Mouse (Mus musculus) heart, adult 2 months (tissue): ENCODE results near the gene Kalrn. TPM values are rescaled to one million over a fixed set of nuclear protein-coding genes. Genes with fewer than 3 reads are reported as not detected.

Experiments used
- DNase-seq, 2 experiments: peaks; one replicate each; pipeline ENCODE4 v3.0.0; 2021
- H3K27ac ChIP-seq: fragments of 200-600 bp; 2 replicates; pipeline ENCODE4 v1.8.1; 2022
- H3K27me3 ChIP-seq: fragments of 200-500 bp; 2 replicates; pipeline ENCODE4 v1.6.1; 2012; ENCODE audit warnings: mild to moderate bottlenecking, low read length, inconsistent platforms, mixed read lengths; ENCODE audit not compliant: control insufficient read depth, insufficient read depth
- H3K36me3 ChIP-seq: fragments of 200-500 bp; 2 replicates; pipeline ENCODE4 v1.6.1; 2012; ENCODE audit warnings: low read length, inconsistent platforms; ENCODE audit not compliant: control insufficient read depth, insufficient read depth
- H3K4me1 ChIP-seq: fragments of 200-500 bp; 2 replicates; pipeline ENCODE4 v1.6.1; 2011; ENCODE audit warnings: low read length; ENCODE audit not compliant: control insufficient read depth, insufficient read depth
- H3K4me3 ChIP-seq: fragments of 200-600 bp; 2 replicates; pipeline ENCODE4 v1.8.1; 2022
- H3K79me2 ChIP-seq: fragments of 200-500 bp; replicated peaks from 2 replicates; pipeline ENCODE4 v1.6.1; 2012; ENCODE audit warnings: mild to moderate bottlenecking, inconsistent platforms, low read length, moderate library complexity, mixed read lengths; ENCODE audit not compliant: control insufficient read depth, insufficient read depth
- H3K9ac ChIP-seq: fragments of 200-500 bp; 2 replicates; pipeline ENCODE4 v1.6.1; 2012; ENCODE audit warnings: low read depth, mild to moderate bottlenecking, control low read depth, inconsistent platforms, low read length, mixed read lengths
- CTCF ChIP-seq: fragments of 200-600 bp; IDR thresholded peaks from 2 replicates; pipeline ENCODE4 v1.8.1; 2022; ENCODE audit warnings: antibody characterized with exemption, mild to moderate bottlenecking, moderate library complexity
- EP300 ChIP-seq: fragments of 200-500 bp; IDR thresholded peaks from 2 replicates; pipeline ENCODE4 v1.6.1; 2011; ENCODE audit warnings: low read depth, low read length, control low read depth; ENCODE audit not compliant: insufficient read depth
- POLR2A ChIP-seq: fragments of 200-500 bp; IDR thresholded peaks from 2 replicates; pipeline ENCODE4 v1.6.1; 2011; ENCODE audit warnings: mild to moderate bottlenecking, low read depth, low read length, control low read depth; ENCODE audit not compliant: insufficient read depth
- WGBS: fragments of 180-500 bp; shearing (Covaris S2); methylation state at CpG from one replicate; pipeline ENCODE4 v1.1.7; 2018; 5-methylcytosine and 5-hydroxymethylcytosine counted together
- intact Hi-C: fragments of 180-260 bp; cut with DNase I; formaldehyde crosslinking; loops from one replicate; pipeline ENCODE4 v1.15.1; 2025
- polyA plus RNA-seq: library from polyadenylated mRNA; depleted of rRNA; stranded (reverse); fragments of >200 nt; gene quantifications from 2 replicates; pipeline ENCODE4 v1.2.3, GENCODE M21; 2012
- total RNA-seq, 2 experiments: library from RNA; stranded (reverse); gene quantifications; 2 replicates each; pipeline ENCODE4 v1.2.3; 2021

The Kalrn gene
- total and polyA plus RNA-seq, 3 experiments, result 8.2 to 31.8 (median 26.1) TPM

- peak; percentile 26 to 45 for DNase-seq
- TF ChIP-seq EP300 (0 out of 2 replicates have a peak, but pooled peaks have one; percentile 14), POLR2A (no peak), CTCF (peak; percentile 70)
- no peaks in the 10 kb centered on the region for H3K27me3 ChIP-seq
- no peaks in the 10 kb centered on the region for H3K79me2 ChIP-seq
- H3K36me3 ChIP-seq, result no peaks in the 10 kb centered on the region
- H3K4me1 ChIP-seq, result peaks cover 2% of the 10 kb centered on the region; the same call in 1 of the 2 replicates
- no peak overlapping the region for H3K9ac ChIP-seq
- 26% methylated on average over 3 of the region's 3 CpGs for WGBS
- no peak overlapping the region for H3K4me3 ChIP-seq
- intact Hi-C loops, result loop anchor here (1.0 kb wide), 1 partner anchor 115 kb away; no protein-coding TSS in a partner anchor
- H3K27ac ChIP-seq, result no peak overlapping the region
Observed at GRCm38 (mm10) chr16:33999388-33999787, 573.9 kb downstream of the Kalrn start.

DNA sequence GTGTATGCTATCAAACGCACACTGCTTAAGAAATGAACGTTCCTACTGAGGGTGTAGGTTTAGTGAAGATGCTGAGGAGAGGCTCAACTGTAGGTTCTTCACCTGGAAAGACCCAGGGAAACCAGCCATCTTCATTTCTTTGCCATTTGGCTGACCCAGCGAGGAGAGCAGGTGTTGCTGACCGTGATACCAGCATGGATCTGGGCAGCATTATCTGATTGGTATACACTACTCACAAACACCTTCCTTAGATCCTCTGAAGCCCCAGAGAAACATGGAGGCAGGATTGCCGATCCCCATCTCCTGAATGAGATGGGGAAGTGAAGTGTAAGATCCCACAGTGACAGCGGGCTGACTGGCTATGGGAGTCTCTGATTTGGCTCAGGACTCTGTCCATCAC lies 575.3 kb downstream of the Kalrn start:
- 76% methylated on average over 6 of the region's 6 CpGs for WGBS
- no peak for TF ChIP-seq CTCF
- no peak for TF ChIP-seq POLR2A
- TF ChIP-seq EP300, result no peak
- intact Hi-C loops, result no loop called here
- Histone ChIP-seq H3K4me1 (no peaks in the 10 kb centered on the region; the same call in 1 of the 2 replicates), H3K4me3 (no peak overlapping the region), H3K36me3 (no peaks in the 10 kb centered on the region), H3K27ac (no peak overlapping the region), H3K9ac (no peak overlapping the region), H3K79me2 (no peaks in the 10 kb centered on the region), H3K27me3 (no peaks in the 10 kb centered on the region)
- no peak for DNase-seq

DNA sequence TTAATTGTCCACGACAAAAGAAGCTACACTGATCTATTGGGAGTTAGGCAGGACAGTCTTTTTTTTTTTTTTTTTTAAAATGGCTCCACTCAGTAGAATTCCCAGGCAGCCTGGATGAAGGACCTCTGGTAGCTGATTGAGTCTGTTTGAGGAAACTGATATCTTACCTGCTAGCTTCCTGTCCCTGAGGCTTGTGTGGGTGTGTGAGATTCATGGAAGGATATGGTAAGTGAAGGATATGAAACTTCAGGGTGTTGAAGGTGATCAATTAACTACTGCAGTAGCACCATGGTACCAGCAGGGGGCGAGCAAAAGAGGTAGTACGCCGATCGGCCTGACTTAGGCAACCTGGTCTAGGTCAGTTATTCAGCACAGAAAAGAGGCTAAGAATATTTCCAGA lies 577.3 kb downstream of the Kalrn start:
- intact Hi-C loops, result no loop called here
- no peak overlapping the region for H3K4me3 ChIP-seq
- TF ChIP-seq CTCF (peak; percentile 86), POLR2A (no peak), EP300 (no peak)
- 6% methylated on average over 5 of the region's 5 CpGs for WGBS
- no peak overlapping the region for H3K27ac ChIP-seq
- peak; percentile 45 to 46 for DNase-seq
- H3K36me3 ChIP-seq, result no peaks in the 10 kb centered on the region
- H3K79me2 ChIP-seq, result no peaks in the 10 kb centered on the region
- H3K9ac ChIP-seq, result no peak overlapping the region
- no peaks in the 10 kb centered on the region for H3K27me3 ChIP-seq
- H3K4me1 ChIP-seq, result no peaks in the 10 kb centered on the region; the same call in 1 of the 2 replicates

DNA sequence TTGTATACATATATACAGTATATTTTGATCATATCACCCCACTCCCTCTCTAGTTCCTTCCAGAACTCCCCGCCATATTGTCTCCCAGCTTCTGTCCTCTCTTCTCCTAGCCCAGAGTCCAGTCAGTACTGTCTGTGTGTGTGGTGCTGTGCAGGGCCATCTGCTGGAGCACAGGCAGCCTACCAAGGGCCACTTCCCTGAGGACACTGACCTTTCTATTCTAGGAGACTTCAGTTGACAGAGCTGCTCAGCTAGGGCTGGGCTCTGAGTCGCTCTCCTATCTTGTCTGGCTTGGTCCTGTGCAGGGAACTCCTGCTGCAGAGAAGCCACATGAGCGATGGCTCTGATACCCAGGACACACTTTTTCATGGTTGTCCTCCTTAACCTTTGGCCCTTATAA lies 577.8 kb downstream of the Kalrn start:
- 53% methylated on average over 3 of the region's 3 CpGs for WGBS
- H3K27me3 ChIP-seq, result no peaks in the 10 kb centered on the region
- no peak overlapping the region for H3K4me3 ChIP-seq
- H3K4me1 ChIP-seq, result no peaks in the 10 kb centered on the region
- no peak overlapping the region for H3K9ac ChIP-seq
- no peaks in the 10 kb centered on the region for H3K79me2 ChIP-seq
- no peak overlapping the region for H3K27ac ChIP-seq
- no peak for TF ChIP-seq POLR2A
- TF ChIP-seq EP300, result no peak
- TF ChIP-seq CTCF, result no peak
- peak in 1 of 2 experiments; percentile 46 for DNase-seq
- H3K36me3 ChIP-seq, result no peaks in the 10 kb centered on the region
- intact Hi-C loops, result no loop called here

GRCm38 (mm10) chr16:33994321-33994720 lies 579.0 kb downstream of the Kalrn start:
- intact Hi-C loops, result no loop called here
- Histone ChIP-seq H3K9ac (no peak overlapping the region), H3K27me3 (no peaks in the 10 kb centered on the region), H3K79me2 (no peaks in the 10 kb centered on the region), H3K4me1 (no peaks in the 10 kb centered on the region), H3K36me3 (no peaks in the 10 kb centered on the region), H3K4me3 (no peak overlapping the region), H3K27ac (no peak overlapping the region)
- TF ChIP-seq CTCF (no peak), POLR2A (no peak)
- 94% methylated on average over 6 of the region's 6 CpGs for WGBS
- DNase-seq, result no peak

DNA sequence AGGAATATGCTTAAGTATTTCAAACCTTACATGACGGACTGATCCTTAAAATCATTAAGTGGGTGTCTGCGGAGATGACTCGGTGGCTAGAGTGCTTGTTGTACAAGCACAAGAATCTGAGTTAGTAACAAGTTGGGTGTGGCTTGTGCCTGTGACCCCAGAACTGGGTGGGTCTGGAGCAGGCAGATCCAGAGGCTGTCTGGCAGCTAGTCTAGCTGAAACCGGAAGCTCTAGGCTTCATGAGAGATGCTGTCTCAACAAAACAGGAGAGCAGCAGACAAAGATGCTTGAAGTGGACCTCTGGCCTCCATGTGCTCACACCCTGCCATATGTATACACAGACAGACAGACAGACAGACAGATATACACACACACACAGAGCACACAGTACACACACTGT lies 582.6 kb downstream of the Kalrn start:
- Histone ChIP-seq H3K4me3 (no peak overlapping the region), H3K4me1 (no peaks in the 10 kb centered on the region), H3K27me3 (no peaks in the 10 kb centered on the region), H3K36me3 (no peaks in the 10 kb centered on the region), H3K9ac (no peak overlapping the region), H3K27ac (no peak overlapping the region), H3K79me2 (no peaks in the 10 kb centered on the region)
- WGBS, result 70% methylated on average over 4 of the region's 4 CpGs
- DNase-seq, result no peak
- intact Hi-C loops, result no loop called here
- no peak for TF ChIP-seq POLR2A
- no peak for TF ChIP-seq CTCF
- TF ChIP-seq EP300, result no peak
